Mouse (Mus musculus) MN1 (cell line): ENCODE measurements around the gene Creb1.
"Not testable (repeated sequence)": the region's sequence is repeated elsewhere in the genome, so short reads cannot be mapped to it uniquely, and the experiment has no call there.

ENCODE experiments used
- DNase-seq: peaks from one replicate; pipeline ENCODE4 v3.0.0-alpha.2; 2016; ENCODE audit warnings: low spot score

The Creb1 gene

DNA sequence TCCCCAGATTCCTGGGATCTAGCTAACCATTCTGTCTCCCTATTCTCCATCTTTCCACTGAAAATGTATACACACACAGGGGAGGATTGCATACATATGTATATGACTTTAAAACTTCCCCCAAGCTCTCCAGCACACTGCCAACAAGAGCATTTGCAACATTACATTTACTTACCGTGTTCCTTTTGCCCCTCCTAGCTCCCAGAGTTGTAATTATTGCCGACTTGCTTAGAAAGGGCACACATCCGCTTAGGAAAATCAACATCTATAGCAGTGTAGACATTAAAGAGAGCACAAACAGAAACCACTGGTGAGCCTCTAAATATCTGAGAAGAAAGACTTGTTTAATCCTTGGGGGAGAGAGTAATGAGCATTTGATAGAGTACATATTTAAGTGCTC is 85.8 kb downstream of the Creb1 start:
- no peak for DNase-seq

- DNase-seq: no peak
Observed at GRCm38 (mm10) chr1:64621116-64621515, 88.7 kb downstream of the Creb1 start.

DNA sequence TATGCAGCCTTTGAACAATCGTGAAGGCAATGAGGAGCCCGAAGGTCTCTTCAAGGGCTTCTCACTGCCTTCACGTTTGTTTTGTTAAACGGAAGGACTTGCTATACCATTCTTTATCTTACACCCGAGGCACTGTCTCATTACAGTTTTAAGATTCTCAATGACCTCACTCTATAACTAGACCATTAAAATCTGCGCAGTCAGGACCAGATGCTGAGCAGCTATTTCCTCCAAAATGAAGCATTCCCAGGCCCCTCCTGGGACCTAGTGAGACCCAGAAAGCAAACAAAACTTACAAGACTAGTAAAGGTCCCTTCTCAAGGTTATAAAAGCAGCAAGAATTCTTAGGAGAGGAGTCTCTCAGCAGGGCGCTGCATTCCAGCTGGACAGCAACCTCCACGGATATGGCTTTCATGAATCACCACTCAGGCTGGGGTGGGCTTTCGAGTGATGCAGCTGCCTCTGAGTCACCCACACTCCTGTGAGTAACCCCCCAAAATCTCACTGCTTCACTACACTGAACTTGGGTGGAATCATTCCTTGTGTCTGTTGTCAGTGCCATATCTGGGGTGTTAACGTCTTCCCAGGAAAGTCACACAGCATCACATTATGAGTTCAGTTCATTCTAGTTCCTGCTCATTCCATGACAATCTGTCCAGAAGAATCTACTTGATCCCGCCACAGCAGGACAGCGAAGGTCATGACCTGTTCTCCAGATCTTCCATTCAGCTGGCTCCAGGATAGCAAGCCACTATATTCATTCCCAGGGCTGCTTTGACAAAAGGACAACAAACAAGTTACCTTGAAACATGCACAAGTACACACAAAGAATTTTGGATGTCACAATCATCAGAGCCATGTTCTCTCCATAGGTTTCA is 91.4 kb downstream of the Creb1 start:
- DNase-seq: no peak

- no peak for DNase-seq
Observed at GRCm38 (mm10) chr1:64625214-64625613, 92.8 kb downstream of the Creb1 start.

- DNase-seq: no peak
Observed at GRCm38 (mm10) chr1:64631526-64631925, 99.1 kb downstream of the Creb1 start.

DNA sequence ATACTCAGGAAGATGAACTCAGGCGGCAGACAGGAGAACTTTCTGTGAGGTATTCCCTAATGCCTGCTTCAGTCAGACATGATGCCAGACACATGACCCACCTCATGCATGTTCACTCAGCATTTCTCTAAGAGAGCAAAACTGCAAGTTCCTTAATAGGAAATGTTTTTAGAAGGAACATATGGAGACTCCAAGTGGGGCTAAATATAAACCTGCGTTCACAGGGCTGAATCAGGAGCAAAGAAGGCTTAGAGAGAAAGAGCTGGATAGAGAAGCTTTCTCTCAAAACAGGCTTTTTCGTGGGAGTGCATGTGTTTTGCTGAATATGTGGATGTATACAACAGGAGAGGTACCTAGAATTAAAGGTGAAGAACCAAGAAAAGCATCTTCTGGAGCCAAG is 100.8 kb downstream of the Creb1 start:
- DNase-seq: no peak

DNA sequence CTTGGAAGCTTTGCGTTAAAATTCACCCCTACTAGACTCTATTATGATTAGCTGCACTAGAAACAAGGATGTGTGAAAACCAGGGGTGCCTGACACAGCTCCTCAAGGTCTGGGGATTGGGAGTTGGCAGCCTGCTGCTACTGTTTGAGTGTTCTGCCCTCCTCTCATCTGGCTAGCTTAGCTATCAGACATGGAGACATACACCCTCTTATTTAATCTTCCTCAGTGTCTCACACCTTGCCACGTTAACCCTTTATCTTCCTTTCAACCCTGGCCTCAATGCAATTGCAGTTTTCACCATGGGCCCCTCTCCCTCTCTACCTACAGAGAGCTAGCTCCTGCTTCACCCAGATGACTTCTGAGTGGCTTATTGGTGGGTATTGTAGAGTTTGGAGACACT is 103.2 kb downstream of the Creb1 start:
- no peak for DNase-seq

DNA sequence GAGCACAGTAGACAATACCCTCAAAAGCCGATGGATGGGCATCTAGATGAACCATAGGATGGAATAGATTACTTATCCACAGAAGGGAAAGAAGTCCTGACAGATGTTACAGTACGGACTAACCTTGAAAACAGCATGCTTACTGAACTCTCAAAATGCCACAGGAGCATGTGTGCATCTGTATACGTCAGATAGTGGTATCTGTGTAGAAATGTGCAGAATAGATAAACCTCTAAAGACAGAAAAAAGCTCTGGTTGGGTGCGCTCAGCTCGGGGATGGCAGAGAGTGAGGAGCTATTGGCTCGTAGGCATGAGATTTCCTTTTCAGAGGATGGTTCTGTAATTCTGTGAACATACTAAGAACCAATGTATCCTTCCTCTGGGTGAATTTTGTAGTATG is 106.8 kb downstream of the Creb1 start:
- DNase-seq: no peak

- no peak for DNase-seq
Observed at GRCm38 (mm10) chr1:64641069-64641468, 108.6 kb downstream of the Creb1 start.

DNA sequence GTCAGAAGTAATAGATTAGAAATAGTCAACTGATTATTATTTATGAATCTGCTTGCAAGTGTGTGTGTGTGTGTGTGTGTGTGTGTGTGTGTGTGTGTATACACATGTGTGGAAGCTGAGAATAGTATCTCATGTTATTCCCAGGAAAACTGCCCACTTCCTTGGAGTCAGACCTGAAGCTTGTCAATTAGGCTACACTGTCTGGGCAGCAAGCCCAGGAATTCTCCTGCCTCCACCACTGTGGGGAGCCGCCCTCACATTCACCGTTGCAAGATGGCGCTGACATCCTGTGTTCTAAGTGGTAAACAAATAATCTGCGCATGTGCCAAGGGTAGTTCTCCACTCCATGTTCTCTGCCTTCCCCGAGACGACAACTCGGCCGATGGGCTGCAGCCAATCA is 110.1 kb downstream of the Creb1 start:
- not testable (repeated sequence) for DNase-seq

GRCm38 (mm10) chr1:64644513-64644912 is 112.1 kb downstream of the Creb1 start:
- DNase-seq: no peak

GRCm38 (mm10) chr1:64649362-64650124 is 117.1 kb downstream of the Creb1 start:
- no peak for DNase-seq

DNA sequence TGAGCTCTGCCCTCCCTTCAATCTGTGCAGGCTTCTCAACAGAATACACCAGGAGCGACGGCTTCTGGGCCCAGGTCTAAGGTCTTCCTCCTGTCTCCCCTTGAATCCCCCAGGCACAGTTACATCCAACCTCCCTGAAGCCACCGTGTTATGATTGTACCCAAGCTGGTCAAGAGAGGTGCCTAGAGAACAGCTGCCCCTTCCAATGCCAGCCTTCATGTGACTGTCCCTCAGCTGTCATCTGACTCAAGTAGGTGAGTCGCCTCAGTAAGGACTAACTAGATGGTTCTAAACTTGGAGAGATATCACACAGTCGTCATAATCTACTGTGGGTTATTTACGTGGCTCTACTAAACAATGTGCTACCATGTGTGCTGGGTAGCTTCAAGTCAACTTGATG is 121.3 kb downstream of the Creb1 start:
- DNase-seq: no peak
